ENCODE assay signal across 8 mouse cellular contexts in the genomic region with DNA sequence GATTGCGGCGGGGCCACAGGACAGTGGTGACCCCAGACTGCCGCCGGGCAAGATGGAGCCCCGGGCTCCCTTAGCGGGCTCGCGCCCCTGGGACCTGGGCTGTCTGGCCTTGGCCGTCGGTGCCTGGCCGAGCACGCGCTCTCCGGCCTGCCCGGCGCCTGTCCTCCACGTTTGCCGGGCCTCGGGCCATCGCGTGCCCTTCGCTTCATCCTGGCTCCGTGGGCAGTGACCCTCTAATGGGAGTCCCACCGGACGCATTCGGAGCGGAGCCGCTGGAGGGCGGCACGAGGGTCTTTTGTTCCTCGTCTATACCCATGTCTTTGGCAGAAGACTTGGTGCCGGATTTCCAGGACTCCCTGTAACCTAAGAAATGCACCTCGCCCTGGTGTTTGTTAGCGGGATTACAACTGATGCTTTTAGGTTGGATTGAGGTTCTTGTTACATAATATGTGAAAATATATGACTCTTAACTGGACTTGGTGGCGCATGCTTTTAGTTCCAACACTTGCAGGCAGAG. TPM values are rescaled to one million over a fixed set of nuclear protein-coding genes. Genes with fewer than 3 reads are reported as not detected.
DNase-seq lines count a peak whose midpoint lies in the region; ATAC-seq and TF ChIP-seq lines count a peak whose summit lies in the region.

No protein-coding gene starts in this region.

- TF ChIP-seq EP300 in heart, adult 2 months (IDR thresholded peaks at IDR 0.05; ENCODE audit: insufficient read depth, low read depth, low read length) = 0 out of 2 replicates have a peak, but pooled peaks have one; percentile 16

- WGBS in embryonic facial prominence, embryonic 13.5 days = 1% methylated on average over 35 of the region's 35 CpGs
- WGBS in heart, adult 2 months = under 1% methylated on average over 33 of the region's 35 CpGs
- under 1% methylated on average over 26 of the region's 35 CpGs for WGBS in limb, embryonic 13.5 days
- WGBS in midbrain, embryonic 16.5 days = under 1% methylated on average over 35 of the region's 35 CpGs

- H3K4me1 ChIP-seq in embryonic facial prominence, embryonic 13.5 days = peaks cover 19% of the 10 kb centered on the region
- peaks cover 6% of the 10 kb centered on the region for H3K4me1 ChIP-seq in heart, adult 2 months (ENCODE audit: control insufficient read depth, insufficient read depth, low read length)
- H3K4me1 ChIP-seq in limb, embryonic 13.5 days = peaks cover 25% of the 10 kb centered on the region
- peaks cover 18% of the 10 kb centered on the region for H3K4me1 ChIP-seq in midbrain, embryonic 16.5 days (ENCODE audit: control insufficient read depth, insufficient read depth, low read length)

- H3K9me3 ChIP-seq in embryonic facial prominence, embryonic 13.5 days = no peaks in the 10 kb centered on the region
- H3K9me3 ChIP-seq in limb, embryonic 13.5 days = no peaks in the 10 kb centered on the region
- H3K9me3 ChIP-seq in midbrain, embryonic 16.5 days (replicated peaks; ENCODE audit: control insufficient read depth, low read length, poor library complexity, severe bottlenecking) = no peaks in the 10 kb centered on the region

- no peaks in the 10 kb centered on the region; the same call in 1 of the 2 replicates for H3K36me3 ChIP-seq in embryonic facial prominence, embryonic 13.5 days
- H3K36me3 ChIP-seq in heart, adult 2 months (ENCODE audit: control insufficient read depth, insufficient read depth, low read length) = peaks cover 31% of the 10 kb centered on the region
- H3K36me3 ChIP-seq in limb, embryonic 13.5 days = peaks cover 16% of the 10 kb centered on the region; the same call in 1 of the 2 replicates
- no peaks in the 10 kb centered on the region for H3K36me3 ChIP-seq in midbrain, embryonic 16.5 days (ENCODE audit: control insufficient read depth, insufficient read depth, low read length)

- H3K4me3 ChIP-seq in embryonic facial prominence, embryonic 13.5 days = peak overlapping the region; percentile 63
- H3K4me3 ChIP-seq in heart, adult 2 months = peak overlapping the region; percentile 55
- H3K4me3 ChIP-seq in limb, embryonic 13.5 days = peak overlapping the region; percentile 63
- H3K4me3 ChIP-seq in midbrain, embryonic 16.5 days (ENCODE audit: low read depth, low read length) = peak overlapping the region; percentile 58

- no peaks in the 10 kb centered on the region for H3K27me3 ChIP-seq in embryonic facial prominence, embryonic 13.5 days
- no peaks in the 10 kb centered on the region for H3K27me3 ChIP-seq in heart, adult 2 months (ENCODE audit: control insufficient read depth, insufficient read depth, low read length)
- no peaks in the 10 kb centered on the region for H3K27me3 ChIP-seq in limb, embryonic 13.5 days
- H3K27me3 ChIP-seq in midbrain, embryonic 16.5 days (ENCODE audit: control insufficient read depth, insufficient read depth, low read depth, low read length) = no peaks in the 10 kb centered on the region

- ATAC-seq in embryonic facial prominence, embryonic 13.5 days (ENCODE audit: insufficient number of reproducible peaks, insufficient read depth, low FRiP score, low TSS enrichment, low read depth) = peak; percentile 7; the same call in 1 of the 2 replicates
- ATAC-seq in limb, embryonic 13.5 days (ENCODE audit: low FRiP score, low read depth) = peak; percentile 44
- peak; percentile 57 for ATAC-seq in midbrain, embryonic 16.5 days

- DNase-seq in 3134 (ENCODE audit: extremely low read depth, insufficient read length, low spot score) = peak; percentile 86
- DNase-seq in adrenal gland, postnatal 36 days = peak; percentile 68 to 77
- peak; percentile 81 to 82 for DNase-seq in heart, adult 2 months
- DNase-seq in kidney, adult 8-10 months = peak; percentile 92
- peak; percentile 52 to 71 for DNase-seq in spleen, postnatal 14 days (ENCODE audit: low spot score in 2 of 2)

- intact Hi-C loops in heart, adult 2 months (cut with DNase I) = loop anchor here (2.0 kb wide), 1 partner anchor 72 kb away; no protein-coding TSS in a partner anchor

- H3K4me2 ChIP-seq in embryonic facial prominence, embryonic 13.5 days = peak overlapping the region; percentile 70
- H3K4me2 ChIP-seq in limb, embryonic 13.5 days (replicated peaks) = peak overlapping the region; percentile 70
- peak overlapping the region; percentile 64 for H3K4me2 ChIP-seq in midbrain, embryonic 16.5 days (ENCODE audit: low read length)

- peak; percentile 35; the same call in 1 of the 2 replicates for TF ChIP-seq POLR2A in heart, adult 2 months (IDR thresholded peaks at IDR 0.05; ENCODE audit: insufficient read depth, low read depth, low read length)

- peaks cover 1% of the 10 kb centered on the region; the same call in 1 of the 2 replicates for H3K79me2 ChIP-seq in heart, adult 2 months (replicated peaks; ENCODE audit: control insufficient read depth, insufficient read depth, low read length)

- peak overlapping the region; percentile 88 for H3K9ac ChIP-seq in embryonic facial prominence, embryonic 13.5 days
- H3K9ac ChIP-seq in heart, adult 2 months (ENCODE audit: low read depth, low read length) = peak overlapping the region; percentile 76
- H3K9ac ChIP-seq in limb, embryonic 13.5 days = peak overlapping the region; percentile 86
- peak overlapping the region; percentile 83 for H3K9ac ChIP-seq in midbrain, embryonic 16.5 days (ENCODE audit: low read depth, low read length)

- peak; percentile 79 for TF ChIP-seq CTCF in heart, adult 2 months (IDR thresholded peaks at IDR 0.05)

- peak overlapping the region; percentile 96 for H3K27ac ChIP-seq in embryonic facial prominence, embryonic 13.5 days
- peak overlapping the region; percentile 91 for H3K27ac ChIP-seq in heart, adult 2 months
- peak overlapping the region; percentile 94 for H3K27ac ChIP-seq in limb, embryonic 13.5 days
- peak overlapping the region; percentile 94 for H3K27ac ChIP-seq in midbrain, embryonic 16.5 days (ENCODE audit: low read length)

RNA-seq across cellular contexts. Expression of gene Zmym5, which starts 1.1 kb away (rescaled TPM):
- 10 to 100 TPM; 29.7 to 33.9 TPM for total RNA-seq in adrenal gland, postnatal 36 days (2021)
- polyA plus RNA-seq in embryonic facial prominence, embryonic 13.5 days (2015; fragmentation: Nextera tagmentation; extraction: Ambion mirVana) = 29.5 and 31.8 TPM in 2 replicates
- 10 to 100 TPM; 19.2 to 21.6 TPM for total RNA-seq in heart, adult 2 months (2021)
- 5.4 and 11.3 TPM in 2 replicates for polyA plus RNA-seq in heart, adult 2 months (2012; rRNA removed)
- 31.5 and 34.2 TPM in 2 replicates for polyA plus RNA-seq in limb, embryonic 13.5 days (2015; fragmentation: Nextera tagmentation; extraction: Ambion mirVana)
- 36.4 and 38.5 TPM in 2 replicates for polyA plus RNA-seq in midbrain, embryonic 16.5 days (2015; fragmentation: Nextera tagmentation; extraction: Ambion mirVana)

RNA-seq across cellular contexts. Expression of gene Pspc1, which starts 34.5 kb away (rescaled TPM):
- 10 to 100 TPM; 27.4 to 31.8 TPM for total RNA-seq in adrenal gland, postnatal 36 days (2021)
- polyA plus RNA-seq in embryonic facial prominence, embryonic 13.5 days (2015; fragmentation: Nextera tagmentation; extraction: Ambion mirVana) = 35.3 and 45.7 TPM in 2 replicates
- total RNA-seq in heart, adult 2 months (2021) = 10 to 100 TPM; 14.1 to 15.1 TPM
- polyA plus RNA-seq in heart, adult 2 months (2012; rRNA removed) = 3.2 and 4.1 TPM in 2 replicates
- polyA plus RNA-seq in limb, embryonic 13.5 days (2015; fragmentation: Nextera tagmentation; extraction: Ambion mirVana) = 34.3 and 37.8 TPM in 2 replicates
- polyA plus RNA-seq in midbrain, embryonic 16.5 days (2015; fragmentation: Nextera tagmentation; extraction: Ambion mirVana) = 38.8 and 49.1 TPM in 2 replicates

Comparison
In these comparisons a context has a peak if more than half of its experiments do, and no peak if none do; other contexts are left out.
1. Peak in every context shown above with its lines: DNase-seq, ATAC-seq, H3K4me3 ChIP-seq and H3K27ac ChIP-seq.
2. ATAC-seq: peak in every context shown above with its lines; median percentile 57 in midbrain, embryonic 16.5 days; 44 in limb, embryonic 13.5 days; 7 in embryonic facial prominence, embryonic 13.5 days.